Comparison of ENCODE assay signal across 8 mouse cellular contexts in the genomic region with DNA sequence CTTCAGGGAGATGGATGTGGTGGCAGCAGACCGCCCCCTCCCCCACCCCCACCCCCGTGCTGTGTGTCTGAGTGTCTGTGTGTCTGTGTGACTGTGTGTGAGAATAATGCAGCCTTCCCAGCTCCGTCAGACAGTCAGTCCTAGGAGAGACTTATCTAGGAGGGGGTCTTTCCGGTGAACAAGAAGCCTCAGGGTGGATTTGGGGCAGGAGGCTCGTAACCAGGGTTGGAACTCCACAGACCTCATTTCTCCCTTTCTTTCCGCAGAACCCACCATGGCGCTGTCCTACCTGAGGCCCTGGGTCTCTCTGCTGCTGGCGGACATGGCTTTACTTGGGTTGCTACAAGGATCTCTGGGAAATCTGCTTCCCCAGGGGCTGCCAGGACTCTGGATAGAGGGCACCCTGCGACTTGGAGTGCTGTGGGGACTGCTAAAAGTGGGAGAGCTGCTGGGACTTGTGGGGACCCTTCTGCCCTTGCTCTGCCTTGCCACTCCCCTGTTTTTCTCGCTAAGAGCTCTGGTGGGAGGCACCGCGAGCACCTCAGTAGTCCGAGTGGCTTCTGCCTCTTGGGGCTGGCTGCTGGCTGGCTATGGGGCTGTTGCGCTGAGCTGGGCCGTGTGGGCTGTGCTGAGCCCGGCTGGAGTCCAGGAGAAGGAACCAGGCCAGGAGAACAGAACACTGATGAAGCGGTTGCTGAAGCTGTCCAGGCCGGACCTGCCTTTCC. TPM values are rescaled to one million over a fixed set of nuclear protein-coding genes. Genes with fewer than 3 reads are reported as not detected.
A peak's percentile ranks its signal among the peaks of the same experiment; 100 is the strongest.
DNase-seq lines count a peak whose midpoint lies in the region; ATAC-seq and TF ChIP-seq lines count a peak whose summit lies in the region.

No protein-coding gene starts in this region.

- DNase-seq in lung, adult 2 months, result peak; percentile 37
- DNase-seq in lung, postnatal 25 days (ENCODE audit: low spot score), result no peak
- peak; percentile 63 to 79 for DNase-seq in heart, adult 18-20 months
- DNase-seq in midbrain, embryonic 10.5 days (ENCODE audit: low spot score), result no peak
- no peak for DNase-seq in left cerebral cortex, adult 11 months (ENCODE audit: low spot score)
- no peak for DNase-seq in layer of hippocampus, postnatal 10 days (ENCODE audit: low spot score in 2 of 2)

- peaks cover 14% of the 10 kb centered on the region for H3K27me3 ChIP-seq in kidney, embryonic 16.5 days (ENCODE audit: insufficient read depth, low read length)
- H3K27me3 ChIP-seq in midbrain, embryonic 10.5 days (ENCODE audit: low read depth, poor library complexity, severe bottlenecking), result peaks cover 81% of the 10 kb centered on the region

- peak overlapping the region; percentile 76 for H3K9ac ChIP-seq in kidney, embryonic 16.5 days (replicated peaks; ENCODE audit: low read length)

- peak; percentile 21; the same call in 1 of the 2 replicates for ATAC-seq in kidney, embryonic 16.5 days (ENCODE audit: low FRiP score, low TSS enrichment)

- peaks cover 7% of the 10 kb centered on the region for H3K4me1 ChIP-seq in lung, adult 2 months (ENCODE audit: control insufficient read depth, insufficient read depth, low read length)
- peaks cover 6% of the 10 kb centered on the region; the same call in 1 of the 2 replicates for H3K4me1 ChIP-seq in bone marrow macrophage, adult 2 months (ENCODE audit: control insufficient read depth, insufficient read depth, low read length)
- H3K4me1 ChIP-seq in kidney, embryonic 16.5 days (ENCODE audit: insufficient read depth, low read length), result peaks cover 11% of the 10 kb centered on the region; the same call in 1 of the 2 replicates
- H3K4me1 ChIP-seq in midbrain, embryonic 10.5 days, result peaks cover 13% of the 10 kb centered on the region

- H3K9me3 ChIP-seq in kidney, embryonic 16.5 days (ENCODE audit: low read length), result peaks cover 6% of the 10 kb centered on the region; the same call in 1 of the 2 replicates
- H3K9me3 ChIP-seq in midbrain, embryonic 10.5 days (replicated peaks), result peaks cover 5% of the 10 kb centered on the region; the same call in 1 of the 2 replicates

- peak overlapping the region; percentile 95 for H3K4me3 ChIP-seq in lung, adult 2 months (replicated peaks; ENCODE audit: extremely low read depth, low read depth, low read length)
- H3K4me3 ChIP-seq in bone marrow macrophage, adult 2 months (ENCODE audit: insufficient read depth, low read length), result peak overlapping the region; percentile 98
- H3K4me3 ChIP-seq in kidney, embryonic 16.5 days (ENCODE audit: low read length), result peak overlapping the region; percentile 85
- H3K4me3 ChIP-seq in midbrain, embryonic 10.5 days, result peak overlapping the region; percentile 75

- H3K36me3 ChIP-seq in kidney, embryonic 16.5 days (ENCODE audit: insufficient read depth, low read length), result no peaks in the 10 kb centered on the region
- no peaks in the 10 kb centered on the region for H3K36me3 ChIP-seq in midbrain, embryonic 10.5 days

- H3K27ac ChIP-seq in bone marrow macrophage, adult 2 months (ENCODE audit: insufficient read depth, low read depth, low read length), result no peak overlapping the region
- H3K27ac ChIP-seq in kidney, embryonic 16.5 days (ENCODE audit: low read length), result no peak overlapping the region
- peak overlapping the region; percentile 70 for H3K27ac ChIP-seq in midbrain, embryonic 10.5 days (replicated peaks)

- 0 out of 2 replicates have a peak, but pooled peaks have one; percentile 3 for TF ChIP-seq POLR2A in lung, adult 2 months (IDR thresholded peaks at IDR 0.05; ENCODE audit: borderline replicate concordance, extremely low read depth, low read depth, low read length)
- TF ChIP-seq POLR2A in bone marrow macrophage, adult 2 months (IDR thresholded peaks at IDR 0.05; ENCODE audit: borderline replicate concordance, low read depth, low read length), result no peak

- 8% methylated on average over 18 of the region's 18 CpGs for WGBS in lung, adult 2 months
- 20% methylated on average over 18 of the region's 18 CpGs for WGBS in kidney, embryonic 16.5 days
- WGBS in midbrain, embryonic 10.5 days, result 15% methylated on average over 18 of the region's 18 CpGs

- TF ChIP-seq CTCF in lung, adult 2 months (IDR thresholded peaks at IDR 0.05; ENCODE audit: insufficient read depth, low read length), result no peak
- no peak for TF ChIP-seq CTCF in bone marrow macrophage, adult 2 months (IDR thresholded peaks at IDR 0.05; ENCODE audit: low read depth, low read length)

- H3K4me2 ChIP-seq in kidney, embryonic 16.5 days (replicated peaks; ENCODE audit: low read depth, low read length), result peak overlapping the region; percentile 96

RNA-seq across cellular contexts. Expression of a gene that starts 1.9 kb away (rescaled TPM):
- 68.8 and 70.9 TPM in 2 replicates for polyA plus RNA-seq in lung, adult 2 months (2012; rRNA removed)
- 51.8 and 56.6 TPM in 2 replicates for polyA plus RNA-seq in bone marrow macrophage, adult 2 months (2012; ENCODE audit: insufficient read depth, insufficient read length, missing spikeins)
- 10 to 100 TPM; 25.3 to 33.3 TPM for total RNA-seq in heart, adult 18-20 months (2021)
- polyA plus RNA-seq in kidney, embryonic 16.5 days (2015; fragmentation: Nextera tagmentation; extraction: Ambion mirVana), result 5.2 and 5.8 TPM in 2 replicates
- polyA plus RNA-seq in midbrain, embryonic 10.5 days (2016; fragmentation: Nextera tagmentation; extraction: Ambion mirVana), result 0.53 and 0.63 TPM in 2 replicates
- total RNA-seq in layer of hippocampus, postnatal 10 days (2021), result 1 to 10 TPM; 4.8 to 6.3 TPM

RNA-seq across cellular contexts. Expression of a gene that starts 7.7 kb away (rescaled TPM):
- polyA plus RNA-seq in lung, adult 2 months (2012; rRNA removed), result 112 and 130 TPM in 2 replicates
- 201 and 204 TPM in 2 replicates for polyA plus RNA-seq in bone marrow macrophage, adult 2 months (2012; ENCODE audit: insufficient read depth, insufficient read length, missing spikeins)
- total RNA-seq in heart, adult 18-20 months (2021), result 10 to 100 TPM; 19.5 to 34.4 TPM
- 6.4 and 7.2 TPM in 2 replicates for polyA plus RNA-seq in kidney, embryonic 16.5 days (2015; fragmentation: Nextera tagmentation; extraction: Ambion mirVana)
- polyA plus RNA-seq in midbrain, embryonic 10.5 days (2016; fragmentation: Nextera tagmentation; extraction: Ambion mirVana), result 1.4 and 3.0 TPM in 2 replicates
- 1 to 10 TPM; 2.3 to 4.4 TPM for total RNA-seq in layer of hippocampus, postnatal 10 days (2021)

RNA-seq across cellular contexts. Expression of a gene that starts 17.6 kb away (rescaled TPM):
- 83.8 and 99.1 TPM in 2 replicates for polyA plus RNA-seq in lung, adult 2 months (2012; rRNA removed)
- 134 TPM in 2 replicates for polyA plus RNA-seq in bone marrow macrophage, adult 2 months (2012; ENCODE audit: insufficient read depth, insufficient read length, missing spikeins)
- 10 to 100 TPM; 13.1 to 25.3 TPM for total RNA-seq in heart, adult 18-20 months (2021)
- 2.0 and 2.4 TPM in 2 replicates for polyA plus RNA-seq in kidney, embryonic 16.5 days (2015; fragmentation: Nextera tagmentation; extraction: Ambion mirVana)
- polyA plus RNA-seq in midbrain, embryonic 10.5 days (2016; fragmentation: Nextera tagmentation; extraction: Ambion mirVana), result 0.49 and 0.52 TPM in 2 replicates
- total RNA-seq in layer of hippocampus, postnatal 10 days (2021), result 1 to 10 TPM; 1.4 to 1.9 TPM

RNA-seq across cellular contexts. Expression of a gene that starts 17.8 kb away (rescaled TPM):
- 45.1 and 46.3 TPM in 2 replicates for polyA plus RNA-seq in lung, adult 2 months (2012; rRNA removed)
- polyA plus RNA-seq in bone marrow macrophage, adult 2 months (2012; ENCODE audit: insufficient read depth, insufficient read length, missing spikeins), result 56.2 and 60.8 TPM in 2 replicates
- 10 to 100 TPM in 1 of 2 experiments, 1 to 10 TPM in 1; 5.7 to 11.4 TPM for total RNA-seq in heart, adult 18-20 months (2021)
- polyA plus RNA-seq in kidney, embryonic 16.5 days (2015; fragmentation: Nextera tagmentation; extraction: Ambion mirVana), result 4.7 and 5.5 TPM in 2 replicates
- polyA plus RNA-seq in midbrain, embryonic 10.5 days (2016; fragmentation: Nextera tagmentation; extraction: Ambion mirVana), result 0.93 and 1.3 TPM in 2 replicates
- 1 to 10 TPM; 5.1 to 5.2 TPM for total RNA-seq in layer of hippocampus, postnatal 10 days (2021)

RNA-seq across cellular contexts. Expression of a gene that starts 33.5 kb away (rescaled TPM):
- polyA plus RNA-seq in lung, adult 2 months (2012; rRNA removed), result 18.8 and 34.6 TPM in 2 replicates
- 1.9 and 2.0 TPM in 2 replicates for polyA plus RNA-seq in bone marrow macrophage, adult 2 months (2012; ENCODE audit: insufficient read depth, insufficient read length, missing spikeins)
- total RNA-seq in heart, adult 18-20 months (2021), result 1 to 10 TPM in 1 of 2 experiments, under 1 TPM in 1; 0.77 to 5.7 TPM
- polyA plus RNA-seq in kidney, embryonic 16.5 days (2015; fragmentation: Nextera tagmentation; extraction: Ambion mirVana), result 0.14 and 0.27 TPM in 2 replicates
- not detected in 2 replicates for polyA plus RNA-seq in midbrain, embryonic 10.5 days (2016; fragmentation: Nextera tagmentation; extraction: Ambion mirVana)
- under 1 TPM; 0.18 to 0.33 TPM for total RNA-seq in layer of hippocampus, postnatal 10 days (2021)

Comparison
In these comparisons a context has a peak if more than half of its experiments do, and no peak if none do; other contexts are left out.
1. DNase-seq: peak in lung, adult 2 months (single experiment) and heart, adult 18-20 months (2 of 2); none in lung, postnatal 25 days (single experiment), midbrain, embryonic 10.5 days (single experiment), left cerebral cortex, adult 11 months (single experiment) and layer of hippocampus, postnatal 10 days (0 of 2).
2. RNA of a gene that starts 7.7 kb away (polyA plus RNA-seq): 201 to 204 TPM in bone marrow macrophage, adult 2 months and 112 to 130 TPM in lung, adult 2 months; 6.4 to 7.2 TPM in kidney, embryonic 16.5 days and 1.4 to 3.0 TPM in midbrain, embryonic 10.5 days; every median in the first group is over 10 times any median in the second.
3. RNA of a gene that starts 17.6 kb away (polyA plus RNA-seq): 134 TPM in bone marrow macrophage, adult 2 months and 83.8 to 99.1 TPM in lung, adult 2 months; 2.0 to 2.4 TPM in kidney, embryonic 16.5 days and 0.49 to 0.52 TPM in midbrain, embryonic 10.5 days; every median in the first group is over 10 times any median in the second.
4. Peak in every context shown above with its lines, with median percentiles within 50 percentile points of each other: H3K4me3 ChIP-seq.